Mouse (Mus musculus): ENCODE data around the gene Wars2.

Gene Wars2

DNA sequence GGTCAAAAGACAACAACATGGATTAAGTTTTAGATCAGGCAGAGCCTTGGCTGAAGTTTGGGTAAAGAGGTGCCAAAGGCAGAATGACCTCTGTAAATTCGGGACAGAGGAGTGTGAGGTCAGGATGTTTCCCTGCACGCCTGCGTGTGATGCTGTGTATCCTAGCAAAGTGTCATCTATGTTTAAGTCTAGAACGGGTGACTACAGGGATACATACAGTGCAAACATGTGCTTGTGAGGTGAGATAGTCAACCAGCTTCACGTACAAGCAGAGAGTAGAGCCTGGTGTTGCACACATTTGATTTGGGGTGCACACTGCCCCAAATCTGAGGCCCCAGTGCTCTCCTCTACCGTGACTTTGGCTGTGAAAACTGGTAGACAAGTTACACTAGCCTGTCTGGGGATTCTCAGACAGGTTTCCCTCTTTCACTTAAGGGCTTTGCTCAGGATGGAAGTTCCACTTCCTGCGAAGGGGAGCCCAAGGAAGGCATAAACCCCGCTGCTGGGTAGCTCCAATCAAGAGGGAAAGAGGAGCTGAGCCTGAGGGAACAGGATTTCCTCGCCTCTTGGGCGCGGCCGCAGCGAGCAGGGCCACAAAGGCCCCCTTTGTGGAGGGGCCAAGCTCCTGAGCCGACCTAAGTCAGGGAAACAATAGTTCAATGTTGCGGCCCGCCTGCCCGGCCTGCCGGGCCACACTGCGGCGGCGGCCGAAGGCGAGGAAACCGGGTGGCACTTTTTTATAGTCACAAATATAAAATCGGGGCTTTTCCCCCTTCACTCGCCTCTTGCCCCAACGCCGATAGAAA lies 107.3 kb downstream of the Wars2 start:
- no peak for DNase-seq (ENCODE audit: low spot score in 2 of 2)

DNA sequence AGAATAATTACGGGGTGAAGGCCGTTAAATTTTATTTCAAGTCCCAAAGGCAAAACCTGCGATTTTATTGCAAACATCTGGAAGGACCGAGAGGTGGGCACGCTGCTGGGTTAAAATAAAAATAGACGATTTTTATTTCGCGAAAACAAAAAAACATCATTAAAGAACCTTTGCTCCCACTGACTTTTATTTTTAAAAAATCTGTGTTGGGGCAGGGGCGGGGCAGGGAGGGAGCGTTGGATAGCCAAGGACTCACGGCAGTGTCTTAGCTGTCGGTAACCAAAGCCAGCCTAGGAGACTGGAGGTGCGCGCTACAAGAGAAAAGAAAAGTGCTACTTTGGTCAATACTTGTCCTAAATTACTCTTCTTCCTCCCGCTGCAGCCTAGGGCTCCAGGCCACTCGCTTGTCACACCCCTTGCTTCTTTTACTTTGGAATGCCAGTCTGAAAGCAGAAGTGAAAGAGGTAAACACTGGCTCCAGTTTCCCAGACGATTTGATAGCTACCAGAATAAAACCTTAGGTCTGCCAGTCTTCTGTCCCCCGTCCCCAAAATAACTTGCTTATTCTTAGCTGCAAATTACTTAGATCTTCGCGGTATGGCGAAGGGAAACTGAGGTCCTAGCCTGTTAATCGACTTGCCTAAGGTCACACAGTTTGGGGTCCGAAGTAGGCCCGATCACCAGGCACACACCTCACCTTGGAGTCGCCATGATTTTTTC lies 108.1 kb downstream of the Wars2 start:
- no peak for DNase-seq (ENCODE audit: low spot score in 2 of 2)

DNA sequence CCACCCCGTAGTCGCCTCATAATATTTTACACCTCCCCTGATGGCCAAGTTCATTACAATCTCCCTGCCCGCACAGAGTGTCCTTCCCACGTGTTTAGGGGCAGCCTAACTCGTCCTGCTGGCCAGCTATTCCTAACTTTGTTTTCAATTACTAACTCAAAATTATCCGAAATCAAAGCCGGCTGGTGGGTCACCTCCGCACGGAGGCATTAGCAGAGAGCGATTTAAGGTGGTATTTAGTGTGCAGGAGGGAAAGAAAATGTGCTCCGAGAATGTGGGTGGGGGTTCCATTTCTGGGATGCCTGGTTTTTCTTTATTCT lies 108.6 kb downstream of the Wars2 start:
- no peak for DNase-seq (ENCODE audit: low spot score in 2 of 2)

DNA sequence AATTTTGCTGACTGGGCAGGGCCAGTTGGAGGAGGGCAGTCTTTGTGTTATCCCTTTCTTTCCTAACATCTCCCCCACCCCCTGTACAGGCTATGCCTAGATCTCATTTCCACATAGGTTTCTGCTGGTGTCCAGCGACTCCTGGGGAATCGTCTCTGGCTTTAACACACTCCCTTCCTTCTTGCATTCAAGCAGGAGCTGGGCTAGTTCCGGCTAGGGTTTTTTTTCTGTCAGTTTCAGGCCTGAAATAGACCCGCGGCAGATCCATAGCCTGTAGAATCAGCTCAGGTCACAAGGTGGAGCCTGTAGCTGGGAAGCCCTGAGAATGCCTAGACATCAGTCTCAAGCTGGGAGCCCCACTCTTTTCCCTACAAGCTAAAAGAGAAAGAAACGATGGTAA lies 109.0 kb downstream of the Wars2 start:
- no peak for DNase-seq (ENCODE audit: low spot score in 2 of 2)

DNA sequence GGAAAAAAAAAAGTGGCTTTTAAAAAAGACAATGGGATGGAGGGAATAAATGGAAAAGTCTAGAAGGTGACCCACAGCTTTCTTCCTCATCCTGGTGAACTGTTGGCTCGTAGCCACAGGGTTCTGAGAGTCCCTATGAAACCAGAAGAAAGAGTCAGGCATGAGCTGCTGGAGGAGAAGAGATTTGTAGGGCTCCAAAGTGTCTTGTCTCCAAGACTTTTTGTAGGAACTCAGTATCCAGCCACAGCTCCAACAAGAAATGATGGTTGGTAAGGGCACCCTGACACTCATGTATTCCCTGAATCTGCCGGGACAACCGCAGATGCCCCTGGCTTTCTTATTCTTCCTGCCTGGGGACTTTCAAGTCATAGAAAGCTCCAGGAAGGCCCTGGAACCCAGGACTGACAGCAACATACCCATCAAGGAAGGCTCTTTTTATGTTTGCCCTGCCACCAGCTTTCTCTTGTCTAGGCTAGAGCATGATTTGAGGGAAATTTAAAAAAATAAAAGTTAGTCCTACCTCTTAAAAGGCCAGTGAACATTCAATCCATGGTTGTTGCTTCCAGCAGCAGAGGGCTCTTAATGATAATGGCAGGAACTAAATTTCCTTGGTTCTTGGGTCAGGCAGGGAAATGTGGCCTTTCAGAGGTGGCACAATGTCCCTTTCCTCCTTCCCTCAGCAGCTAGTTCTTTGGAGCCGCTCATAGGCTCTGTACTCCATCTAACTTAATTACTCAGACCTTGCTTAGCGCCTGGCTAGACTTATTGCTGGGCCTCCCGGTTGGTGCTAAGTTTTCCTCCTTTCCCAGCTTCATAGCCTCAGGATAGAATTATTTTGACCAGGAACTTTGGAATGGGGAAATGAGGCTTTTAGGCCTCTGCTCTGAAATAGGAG lies 110.7 kb downstream of the Wars2 start:
- DNase-seq (ENCODE audit: low spot score in 2 of 2) = no peak

DNA sequence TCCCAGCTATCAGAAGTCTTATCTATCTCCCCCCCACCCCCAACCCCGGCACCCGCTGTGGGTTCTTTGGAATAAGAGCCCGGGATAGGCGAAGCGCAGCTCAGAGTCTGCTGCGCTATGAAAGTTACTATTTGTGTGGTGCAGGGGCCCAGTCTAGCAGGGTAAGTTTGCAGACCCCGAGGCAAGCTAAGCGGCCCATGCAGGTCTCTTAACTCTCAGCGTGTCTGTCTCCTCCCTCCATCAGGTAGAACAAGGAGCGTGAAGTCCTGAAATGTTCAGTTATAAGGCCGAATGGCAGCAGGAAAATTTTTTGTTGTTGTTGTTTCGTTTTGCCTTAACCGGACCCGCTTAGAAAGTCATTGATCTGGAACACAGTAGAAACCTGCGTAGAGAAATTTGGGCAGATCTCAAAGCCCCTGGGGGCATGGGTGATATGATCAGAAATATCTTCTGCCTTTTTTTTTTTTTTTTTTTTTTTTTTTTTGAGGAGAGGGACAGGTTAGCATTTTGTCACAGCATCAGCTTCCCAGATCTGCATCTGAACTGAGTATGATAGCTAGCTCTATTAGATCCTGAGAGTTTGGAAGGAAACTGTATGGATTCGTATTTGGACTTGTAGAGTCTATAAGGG lies 111.7 kb downstream of the Wars2 start:
- DNase-seq (ENCODE audit: low spot score in 2 of 2) = no peak

DNA sequence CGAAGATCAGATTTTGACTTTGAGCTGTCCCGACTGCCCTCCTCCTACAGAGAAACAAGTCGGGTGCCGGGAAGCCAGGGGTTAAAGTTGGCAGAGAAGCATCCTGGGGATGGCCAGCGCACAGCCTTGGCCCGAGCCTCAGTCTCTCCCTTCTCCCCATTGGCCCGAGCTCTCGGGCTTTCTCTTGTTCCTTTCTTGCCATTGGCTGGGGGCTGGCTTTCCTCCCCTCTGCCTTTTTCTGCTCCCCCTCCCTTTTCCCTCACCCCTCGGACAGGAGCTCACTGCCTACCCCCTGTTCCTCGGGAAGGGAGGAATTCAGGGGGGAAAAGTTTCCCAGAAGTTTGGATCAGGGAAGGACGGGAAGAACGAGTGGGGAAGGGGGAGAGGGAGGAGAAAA lies 112.2 kb downstream of the Wars2 start:
- no peak for DNase-seq (ENCODE audit: low spot score in 2 of 2)

DNA sequence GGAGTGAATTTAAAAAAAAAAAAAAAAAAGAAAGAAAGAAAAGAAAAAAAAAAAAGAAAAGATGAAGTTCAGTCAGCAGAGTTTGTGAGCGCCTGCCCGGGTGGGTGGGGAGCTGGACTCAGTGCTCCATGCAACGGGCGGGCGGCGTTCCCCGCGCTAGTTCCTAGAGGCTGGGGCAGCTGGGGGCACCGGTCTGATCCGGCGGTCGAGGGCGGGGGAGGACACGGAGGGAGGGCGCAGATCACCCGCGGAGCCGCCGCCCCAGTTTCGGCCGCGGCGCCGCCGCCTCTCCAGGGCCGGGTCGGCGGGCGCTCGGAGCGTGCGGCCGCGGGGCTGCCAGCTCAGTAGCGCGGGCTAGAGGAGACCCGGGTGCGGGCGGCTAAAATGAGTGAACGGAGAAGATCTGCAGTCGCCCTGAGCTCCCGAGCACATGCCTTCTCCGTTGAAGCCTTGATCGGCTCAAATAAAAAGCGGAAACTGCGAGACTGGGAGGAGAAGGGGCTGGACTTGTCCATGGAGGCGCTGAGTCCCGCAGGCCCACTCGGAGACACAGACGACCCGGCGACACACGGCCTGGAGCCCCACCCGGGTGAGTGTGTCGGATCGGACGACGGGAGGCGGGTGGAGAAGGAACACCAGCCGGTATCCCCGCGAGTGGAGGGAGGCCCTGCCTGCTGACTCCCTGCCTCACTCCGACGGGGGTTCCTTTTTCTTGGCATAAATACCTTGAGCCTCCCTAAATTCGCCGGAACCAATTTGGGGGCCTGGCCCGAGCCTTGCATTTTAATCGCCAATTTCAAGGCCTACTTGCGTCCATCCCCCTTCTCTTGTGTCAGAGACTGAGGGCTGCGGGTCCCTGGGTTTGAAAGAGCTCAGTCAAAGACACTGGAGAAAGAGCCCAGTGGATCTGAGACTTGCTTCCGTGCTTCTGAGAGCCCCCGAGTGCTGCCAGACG lies 112.9 kb downstream of the Wars2 start:
- no peak for DNase-seq (ENCODE audit: low spot score in 2 of 2)

DNA sequence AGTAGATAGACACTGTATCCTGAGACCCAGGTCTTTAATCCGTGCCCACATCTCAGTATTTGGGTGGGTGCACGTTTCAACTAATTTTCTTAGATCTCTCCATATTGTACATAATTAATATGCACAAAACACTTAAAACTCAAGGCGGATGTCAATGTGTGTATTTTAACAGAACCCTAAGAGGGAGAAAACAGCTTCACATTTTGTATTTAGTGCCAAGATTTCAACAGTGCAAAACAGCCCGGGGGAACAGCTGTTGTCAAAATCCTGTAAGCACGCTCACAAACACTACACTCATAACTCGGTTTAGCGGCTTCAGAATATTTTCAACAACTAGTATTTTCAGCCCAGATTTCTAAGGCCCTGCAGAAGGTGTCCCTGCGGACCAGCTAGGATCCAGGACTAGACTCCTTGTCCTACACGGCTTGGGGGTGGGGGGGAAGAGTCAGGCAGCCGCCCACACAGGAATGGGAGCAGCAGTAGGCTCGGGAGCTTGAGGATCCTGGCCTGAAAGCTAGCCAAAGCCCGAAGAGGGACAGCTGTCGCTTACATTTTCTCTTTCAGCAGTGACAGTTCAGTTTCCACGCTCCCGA lies 113.8 kb downstream of the Wars2 start:
- DNase-seq (ENCODE audit: low spot score in 2 of 2) = no peak

DNA sequence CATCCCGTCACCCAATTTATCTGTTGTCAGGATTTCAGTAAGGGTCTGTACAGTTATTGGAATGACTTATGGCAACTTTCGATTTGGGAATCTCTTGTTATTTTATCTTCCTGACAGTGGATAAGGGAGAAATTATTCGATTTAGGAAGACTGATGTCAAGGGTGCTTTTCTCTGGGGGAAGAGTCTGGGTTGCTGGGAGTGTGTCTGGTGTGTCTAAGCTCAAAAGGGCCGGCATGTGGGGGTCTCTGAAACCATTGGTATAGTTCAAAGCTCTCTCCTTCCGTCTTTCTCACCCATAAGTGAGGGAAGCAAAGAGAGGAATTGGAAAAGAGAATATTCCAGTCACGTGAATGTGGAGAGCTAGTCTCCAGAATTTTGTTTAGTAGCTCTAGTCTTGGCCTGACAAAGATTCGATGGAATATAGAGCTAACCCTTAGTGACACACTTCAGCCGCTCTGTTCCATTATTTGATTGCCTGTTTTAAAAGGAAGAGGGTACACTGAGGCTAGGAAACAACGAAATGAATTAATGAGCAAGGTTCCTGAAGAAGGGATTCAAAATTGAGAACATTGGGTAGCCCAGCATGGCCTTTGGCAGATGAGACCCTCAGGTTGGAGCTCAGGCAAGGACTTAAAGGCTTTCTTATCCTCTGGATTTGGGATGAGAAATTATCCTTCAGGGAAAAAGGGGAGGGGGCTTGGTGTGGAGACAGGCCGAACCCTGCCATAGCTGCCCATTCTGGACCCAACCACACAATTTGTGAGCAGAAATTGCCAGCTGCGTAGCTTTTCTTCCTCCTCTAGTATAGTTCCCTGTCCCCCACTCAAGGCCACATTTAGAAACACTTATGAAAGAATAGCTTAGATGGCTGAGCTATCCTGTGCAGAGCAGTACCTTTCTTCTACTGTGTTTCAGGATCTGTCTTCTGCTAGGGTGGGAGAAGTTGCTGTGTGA lies 114.8 kb downstream of the Wars2 start:
- no peak for DNase-seq (ENCODE audit: low spot score in 2 of 2)

DNA sequence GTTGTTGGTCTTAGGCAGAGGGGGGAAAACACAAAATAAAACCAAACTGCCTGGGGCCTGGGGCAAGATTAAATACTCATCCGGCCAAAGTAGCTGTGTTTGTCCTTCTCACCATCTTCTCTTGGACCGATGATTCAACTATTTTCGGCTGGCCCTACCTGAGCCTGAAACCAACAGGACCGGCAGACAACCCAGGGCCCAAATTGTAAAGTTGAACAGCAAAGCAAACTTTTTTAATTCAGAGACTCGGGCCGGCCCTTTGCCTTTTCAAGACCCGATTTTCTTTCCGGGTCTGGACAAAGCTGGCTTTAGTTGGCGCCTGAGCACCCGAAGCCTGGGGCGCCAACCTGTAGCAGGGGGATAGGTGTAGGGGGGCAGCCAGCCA lies 115.5 kb downstream of the Wars2 start:
- DNase-seq (ENCODE audit: low spot score in 2 of 2) = no peak

DNA sequence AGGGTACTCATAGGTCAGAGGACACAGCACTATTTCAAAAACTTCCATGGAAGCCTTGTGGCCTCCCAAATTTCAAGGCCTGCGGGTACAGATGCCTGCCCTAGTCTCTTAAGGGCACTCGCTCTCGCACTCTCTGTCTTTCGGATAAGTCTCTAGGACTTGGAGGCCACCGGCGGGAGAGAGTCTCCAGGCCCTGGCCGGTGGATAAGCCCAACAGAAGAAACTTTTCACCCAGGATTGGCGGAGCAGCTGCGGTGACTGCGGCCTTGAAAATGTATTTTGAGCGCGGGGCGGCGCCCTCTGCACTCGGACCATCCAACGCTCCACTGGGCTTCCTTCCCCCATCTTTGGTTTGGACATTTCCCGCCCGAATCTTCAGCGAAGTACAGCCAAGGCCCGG lies 115.9 kb downstream of the Wars2 start:
- DNase-seq (ENCODE audit: low spot score in 2 of 2) = no peak

DNA sequence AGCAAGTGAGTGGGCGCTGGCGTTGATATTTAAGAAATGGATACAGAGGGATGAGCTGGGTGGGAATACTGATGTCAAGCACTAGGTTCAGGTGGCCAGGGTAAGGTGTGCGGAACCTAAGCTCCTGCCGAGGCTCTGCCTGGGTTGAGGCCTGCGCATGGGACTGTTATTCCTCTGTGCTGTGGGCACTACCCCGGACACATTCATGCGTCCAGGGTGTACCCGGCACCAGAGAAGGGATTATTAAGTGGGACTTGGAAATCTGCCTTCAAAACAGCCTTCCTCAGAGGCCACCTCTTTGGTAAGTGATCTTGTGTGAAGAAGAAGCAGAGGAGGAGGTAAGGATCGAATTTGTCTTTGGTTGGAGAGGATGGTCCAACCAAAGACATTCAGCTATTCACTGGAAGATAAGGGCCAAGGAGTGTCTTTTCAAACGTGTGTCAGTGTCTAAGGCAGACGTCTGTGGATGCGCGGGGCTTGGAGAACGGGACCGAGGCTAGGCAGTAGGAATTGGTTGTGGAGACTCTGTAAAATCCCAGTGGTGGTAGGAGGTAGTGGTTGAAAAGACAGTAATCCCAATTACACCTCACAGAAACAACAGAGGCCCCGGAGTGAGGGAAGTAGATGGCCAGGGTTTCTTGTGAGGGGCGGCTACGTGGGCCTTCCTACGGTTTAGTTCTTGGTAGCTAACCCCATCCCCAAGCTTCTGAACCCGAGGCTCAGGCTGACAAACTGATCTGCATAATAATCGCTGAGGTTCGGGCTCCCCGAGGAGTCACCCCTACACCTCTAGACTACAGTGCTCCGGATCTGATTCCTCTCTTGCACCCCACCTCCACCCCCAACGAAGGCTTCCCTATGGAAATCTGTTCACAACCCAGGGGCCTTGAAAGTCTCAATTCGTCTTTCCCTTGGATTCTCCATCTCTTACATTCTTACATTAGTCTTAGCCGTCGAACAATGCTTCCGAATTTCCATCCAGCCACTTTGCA lies 117.0 kb downstream of the Wars2 start:
- no peak for DNase-seq (ENCODE audit: low spot score in 2 of 2)

DNA sequence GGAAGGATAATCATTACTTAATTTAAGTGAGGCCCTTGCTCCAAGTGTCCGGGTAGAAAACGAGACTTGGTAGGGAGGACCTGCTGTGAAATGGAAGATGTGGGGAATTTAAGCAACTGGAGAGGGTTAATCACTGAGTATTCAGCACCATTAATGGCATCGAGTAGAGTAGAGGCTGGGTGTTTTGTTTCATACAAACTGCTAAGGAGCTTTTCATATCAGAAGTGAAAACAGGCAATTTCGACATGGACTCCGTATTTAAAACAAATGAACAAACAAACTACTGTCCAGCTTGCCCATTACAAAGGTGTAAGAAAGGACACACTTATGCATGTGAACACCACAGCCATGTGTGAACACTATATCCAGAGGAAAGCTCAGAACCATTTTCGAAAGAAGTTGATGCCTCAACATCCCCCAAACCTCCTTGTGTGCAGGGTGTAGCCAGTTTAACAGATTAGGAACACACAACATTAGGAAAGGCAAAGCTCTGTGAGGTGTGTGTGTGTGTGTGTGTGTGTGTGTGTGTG lies 118.9 kb downstream of the Wars2 start:
- no peak for DNase-seq (ENCODE audit: low spot score in 2 of 2)

DNA sequence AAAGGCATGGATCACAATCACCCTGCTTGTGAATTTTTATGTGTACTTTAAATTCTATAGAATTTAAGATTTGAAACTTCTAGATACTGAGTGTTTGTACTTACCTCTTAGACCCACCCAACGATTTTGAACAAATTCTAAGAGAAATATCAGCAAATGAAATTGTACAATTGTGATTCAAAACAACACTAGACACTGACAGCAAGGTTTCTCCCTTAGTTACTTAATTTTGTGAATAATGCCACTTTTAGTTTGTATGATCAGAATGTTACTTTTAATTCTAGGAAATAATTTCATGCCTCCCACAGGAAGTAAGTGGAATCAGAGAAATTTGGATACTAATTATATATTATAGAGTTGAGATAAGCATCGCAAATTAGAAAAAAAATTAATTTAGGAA lies 119.5 kb downstream of the Wars2 start:
- DNase-seq (ENCODE audit: low spot score in 2 of 2) = no peak

DNA sequence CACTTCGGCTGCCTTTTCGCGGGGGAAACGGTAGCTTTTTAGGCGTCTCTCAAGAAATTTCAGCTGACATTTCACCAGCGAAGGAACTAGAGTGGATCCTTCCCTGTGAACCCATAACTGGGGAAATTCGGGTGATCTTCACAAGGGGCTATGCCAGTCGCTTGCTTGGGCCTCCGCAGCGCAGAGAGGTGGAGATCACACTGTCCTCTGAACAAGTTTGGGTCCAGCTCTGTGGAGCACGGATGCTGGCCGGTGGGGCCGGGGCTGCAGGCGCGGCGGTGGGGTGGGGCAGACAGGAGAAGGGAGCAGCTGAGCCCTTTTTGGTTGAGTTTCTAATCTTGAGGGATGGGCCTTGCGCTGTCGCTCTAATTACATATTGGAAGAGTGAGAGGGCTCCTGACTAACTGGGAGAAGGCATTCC lies 120.5 kb downstream of the Wars2 start:
- no peak for DNase-seq (ENCODE audit: low spot score in 2 of 2)

DNA sequence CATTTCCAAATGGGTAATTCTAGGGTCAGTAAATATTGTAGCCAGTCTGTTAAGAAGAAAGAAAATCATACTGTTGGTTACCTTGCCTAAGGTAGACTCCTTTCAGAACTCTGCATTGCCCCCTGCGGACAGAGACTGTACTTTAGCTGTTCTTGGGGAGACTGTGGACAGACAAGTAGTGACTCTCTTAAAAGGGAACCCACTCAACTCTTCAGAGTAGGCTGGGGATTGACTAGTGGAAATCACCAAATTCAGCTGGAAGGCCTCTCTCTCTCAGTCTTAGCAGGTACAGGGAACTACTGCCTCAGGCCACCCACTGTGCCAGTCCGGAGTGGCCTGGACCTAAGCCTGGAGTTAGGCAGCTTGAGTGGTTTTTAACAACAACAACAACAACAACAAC lies 121.1 kb downstream of the Wars2 start:
- no peak for DNase-seq (ENCODE audit: low spot score in 2 of 2)

DNA sequence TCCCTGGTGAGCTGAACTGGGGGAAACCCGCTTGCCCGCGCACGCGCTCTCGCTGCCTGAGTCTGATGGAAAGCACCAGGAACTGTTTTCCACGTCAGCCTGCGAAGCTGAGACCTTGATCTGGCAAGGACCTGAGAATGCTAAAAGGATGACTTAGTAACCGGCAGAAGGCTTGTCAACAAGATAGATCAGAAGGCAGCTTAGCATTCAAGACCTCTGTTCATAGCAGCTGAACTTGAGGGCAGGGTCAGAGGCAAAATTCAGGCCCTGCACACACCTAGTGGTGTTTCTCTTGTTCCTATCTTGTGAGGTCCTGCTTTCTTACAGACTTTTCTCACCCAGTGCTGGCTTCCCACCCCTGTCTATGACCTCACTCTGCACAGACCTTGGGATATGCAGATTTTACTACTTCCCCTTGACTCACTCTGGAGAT lies 122.6 kb downstream of the Wars2 start:
- no peak for DNase-seq (ENCODE audit: low spot score in 2 of 2)
